Comparison of ENCODE assay signal across 14 mouse cellular contexts in genomic region chr2:4423896-4424295, GRCm38 (mm10).
"Had no signal": no experiment of that assay in that cellular context is flagged by ENCODE, and none has a peak within 500 bp of the region (broad histone marks: within the 10 kb centered on the region; RNA-seq: fewer than 3 reads in every experiment).

No protein-coding gene starts in this region.

- ATAC-seq: midbrain, embryonic 15.5 days had no signal

- H3K36me3 ChIP-seq: midbrain, embryonic 15.5 days had no signal

- H3K9ac ChIP-seq: limb, embryonic 13.5 days; liver, embryonic 14.5 days; midbrain, embryonic 15.5 days had no signal

- H3K27me3 ChIP-seq: limb, embryonic 13.5 days; midbrain, embryonic 15.5 days had no signal

- H3K4me3 ChIP-seq: limb, embryonic 13.5 days; midbrain, embryonic 10.5 days; midbrain, embryonic 15.5 days had no signal

- H3K4me2 ChIP-seq: limb, embryonic 13.5 days; midbrain, embryonic 15.5 days had no signal

- H3K27ac ChIP-seq: kidney, postnatal 0 days; limb, embryonic 13.5 days; liver, embryonic 14.5 days; midbrain, embryonic 10.5 days; midbrain, embryonic 15.5 days had no signal

- DNase-seq: kidney, adult 9 months; kidney, postnatal 36 days; layer of hippocampus, adult 9-11 months; layer of hippocampus, postnatal 36 days; lung, adult 2 months; lung, postnatal 10 days; right cerebral cortex, postnatal 14 days; thymus, adult 18-20 months; thymus, postnatal 14 days had no signal

- H3K9me3 ChIP-seq: limb, embryonic 13.5 days; midbrain, embryonic 10.5 days; midbrain, embryonic 15.5 days had no signal
